In genomic region chr2:164613471-164613870, GRCm38 (mm10) we compare ENCODE assay signal across 14 mouse cellular contexts. TPM values are rescaled to one million over a fixed set of nuclear protein-coding genes. Genes with fewer than 3 reads are reported as not detected.
DNase-seq lines count a peak whose midpoint lies in the region.
"Had no signal": no experiment of that assay in that cellular context is flagged by ENCODE, and none has a peak within 500 bp of the region (broad histone marks: within the 10 kb centered on the region; RNA-seq: fewer than 3 reads in every experiment).

TSS of gene Wfdc6b (plus strand) at chr2:164613522.
TSS of gene Wfdc8 (minus strand) at chr2:164613626.

- DNase-seq in adrenal gland, postnatal 10 days: peak; percentile 70
- DNase-seq in gastrocnemius, postnatal 10 days: peak; percentile 35
- peak; percentile 28 for DNase-seq in heart, adult 8-10 months (ENCODE audit: low spot score)
- peak; percentile 7 for DNase-seq in kidney, adult 11 months
- peak; percentile 34 to 68 for DNase-seq in kidney, postnatal 36 days
- peak; percentile 76 for DNase-seq in lung, postnatal 14 days
- peak; percentile 68 for DNase-seq in ovary, postnatal 36 days (ENCODE audit: low spot score)
- DNase-seq in urinary bladder, postnatal 4 days (ENCODE audit: low spot score in 2 of 2): peak; percentile 65 to 71

RNA-seq across cellular contexts. Expression of gene Wfdc6b, which starts in this region (rescaled TPM):
- total RNA-seq in adrenal gland, postnatal 10 days (2021): not detected
- not detected for total RNA-seq in gastrocnemius, postnatal 10 days (2021)
- total RNA-seq in heart, adult 8-10 months (2022): not detected
- total RNA-seq: adrenal gland, adult 8-10 months; CH12.LX; layer of hippocampus, postnatal 25 days; left cerebral cortex, postnatal 14 days; megakaryocyte, adult 5-6 weeks; neutrophil, adult 5-6 weeks had no signal

RNA-seq across cellular contexts. Expression of gene Wfdc8, which starts in this region (rescaled TPM):
- total RNA-seq in adrenal gland, postnatal 10 days (2021): under 1 TPM in 1 of 2 experiments, not detected in 1; 0.09 TPM
- not detected for total RNA-seq in gastrocnemius, postnatal 10 days (2021)
- not detected for total RNA-seq in heart, adult 8-10 months (2022)
- total RNA-seq: CH12.LX; layer of hippocampus, postnatal 25 days; left cerebral cortex, postnatal 14 days; megakaryocyte, adult 5-6 weeks; neutrophil, adult 5-6 weeks had no signal

Comparison
In these comparisons a context has a peak if more than half of its experiments do, and no peak if none do; other contexts are left out.
1. Peak in every context shown above with its lines: DNase-seq.
2. Peak in DNase-seq in adrenal gland, postnatal 10 days; RNA of the genes that start here not detected or under 1 TPM.
3. Peak in DNase-seq in gastrocnemius, postnatal 10 days; RNA of the genes that start here not detected or under 1 TPM.
4. Peak in DNase-seq in heart, adult 8-10 months; RNA of the genes that start here not detected or under 1 TPM.
5. DNase-seq: peak in every context shown above with its lines; median percentile 76 in lung, postnatal 14 days; 70 in adrenal gland, postnatal 10 days; 68 in ovary, postnatal 36 days; 68 in urinary bladder, postnatal 4 days; 51 in kidney, postnatal 36 days; 35 in gastrocnemius, postnatal 10 days; 28 in heart, adult 8-10 months; 7 in kidney, adult 11 months.